ENCODE assay signal across 8 mouse cellular contexts in the genomic region with DNA sequence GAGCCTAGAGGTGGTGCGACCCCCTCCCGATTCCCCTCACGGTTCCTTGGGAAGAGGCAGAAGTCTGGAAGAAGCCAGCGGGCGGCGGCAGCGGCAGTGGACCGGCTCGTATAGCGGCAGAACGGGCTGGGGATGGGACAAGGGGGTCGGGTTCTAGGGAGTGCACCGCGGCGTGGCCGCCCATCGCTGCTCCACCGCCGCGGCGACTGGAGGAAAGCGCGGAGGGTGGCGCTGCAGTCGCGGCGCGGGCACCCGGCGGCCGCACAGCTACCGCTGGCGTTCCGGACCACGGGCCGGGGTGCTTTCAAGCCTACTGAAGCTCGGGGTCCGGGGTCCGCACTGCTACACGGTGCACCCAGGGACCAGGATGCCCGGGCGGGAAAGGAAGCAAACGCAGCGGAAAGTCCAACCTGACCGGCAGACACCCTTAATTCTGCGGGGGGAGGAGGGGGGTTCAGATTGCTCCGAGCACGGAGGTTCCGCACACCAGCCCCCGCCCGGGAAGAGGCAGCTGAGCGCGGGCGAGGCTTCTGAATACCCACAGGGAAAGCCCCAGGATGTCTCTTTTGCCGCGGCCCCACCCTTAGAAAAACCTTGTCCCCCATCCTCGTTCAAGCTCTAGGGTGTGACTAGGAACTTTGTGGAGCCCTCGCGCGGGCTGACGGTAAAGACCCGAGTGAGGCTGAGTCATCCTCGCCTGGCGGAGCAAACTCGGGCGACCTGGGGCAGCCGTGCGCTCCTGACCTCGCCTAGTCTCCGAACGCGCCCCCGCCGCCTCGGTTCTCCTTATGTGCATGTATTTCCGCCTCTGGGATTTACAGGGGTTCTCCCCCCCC. TPM values are rescaled to one million over a fixed set of nuclear protein-coding genes. Genes with fewer than 3 reads are reported as not detected.
DNase-seq lines count a peak whose midpoint lies in the region; ATAC-seq and TF ChIP-seq lines count a peak whose summit lies in the region.

No protein-coding gene starts in this region.

- no peaks in the 10 kb centered on the region for H3K36me3 ChIP-seq in heart, embryonic 10.5 days
- no peaks in the 10 kb centered on the region for H3K36me3 ChIP-seq in midbrain, embryonic 13.5 days
- no peaks in the 10 kb centered on the region for H3K36me3 ChIP-seq in thymus, adult 2 months (ENCODE audit: control insufficient read depth, insufficient read depth, low read length)

- H3K4me3 ChIP-seq in heart, embryonic 10.5 days: peak overlapping the region; percentile 82
- H3K4me3 ChIP-seq in midbrain, embryonic 13.5 days (replicated peaks): peak overlapping the region; percentile 67
- no peak overlapping the region for H3K4me3 ChIP-seq in thymus, adult 2 months (ENCODE audit: control insufficient read depth, insufficient read depth, low read length)

- peaks cover 88% of the 10 kb centered on the region for H3K27me3 ChIP-seq in heart, embryonic 10.5 days (ENCODE audit: insufficient read depth, poor library complexity, severe bottlenecking)
- H3K27me3 ChIP-seq in midbrain, embryonic 13.5 days: peaks cover 61% of the 10 kb centered on the region
- peaks cover 8% of the 10 kb centered on the region; the same call in 1 of the 2 replicates for H3K27me3 ChIP-seq in thymus, adult 2 months (ENCODE audit: control insufficient read depth, insufficient read depth, low read length)

- WGBS in heart, embryonic 10.5 days: under 1% methylated on average over 76 of the region's 76 CpGs
- 0% methylated on average over 76 of the region's 76 CpGs for WGBS in midbrain, embryonic 13.5 days
- WGBS in thymus, adult 2 months: 2% methylated on average over 76 of the region's 76 CpGs

- no peak for TF ChIP-seq POLR2A in thymus, adult 2 months (IDR thresholded peaks at IDR 0.05; ENCODE audit: control insufficient read depth, extremely low read depth, insufficient read depth, low read length, poor library complexity)

- TF ChIP-seq CTCF in thymus, adult 2 months (IDR thresholded peaks at IDR 0.05; ENCODE audit: borderline replicate concordance, control insufficient read depth, extremely low read depth, insufficient read depth, low read length, poor library complexity): no peak

- peak; percentile 33 for DNase-seq in ovary, postnatal 36 days (ENCODE audit: low spot score)
- no peak for DNase-seq in ovary, postnatal 10 days (ENCODE audit: low spot score)
- DNase-seq in cerebellum, postnatal 25 days: peak; percentile 75
- DNase-seq in heart, embryonic 10.5 days (ENCODE audit: low spot score): peak; percentile 80
- DNase-seq in layer of hippocampus, postnatal 14 days (ENCODE audit: low spot score in 2 of 2): peak; percentile 56 to 62
- peak; percentile 32 for DNase-seq in testis, postnatal 14 days (ENCODE audit: low spot score)
- DNase-seq in thymus, adult 2 months: no peak

- ATAC-seq in midbrain, embryonic 13.5 days: peak; percentile 73

- no peaks in the 10 kb centered on the region for H3K9me3 ChIP-seq in heart, embryonic 10.5 days
- no peaks in the 10 kb centered on the region for H3K9me3 ChIP-seq in midbrain, embryonic 13.5 days

- H3K4me2 ChIP-seq in midbrain, embryonic 13.5 days (replicated peaks): peak overlapping the region; percentile 99

- peak overlapping the region; percentile 83 for H3K9ac ChIP-seq in midbrain, embryonic 13.5 days (replicated peaks)

- peaks cover 28% of the 10 kb centered on the region for H3K4me1 ChIP-seq in heart, embryonic 10.5 days
- H3K4me1 ChIP-seq in midbrain, embryonic 13.5 days (replicated peaks): peaks cover 33% of the 10 kb centered on the region
- no peaks in the 10 kb centered on the region for H3K4me1 ChIP-seq in thymus, adult 2 months (replicated peaks; ENCODE audit: control insufficient read depth, insufficient read depth, low read length)

- H3K27ac ChIP-seq in heart, embryonic 10.5 days: peak overlapping the region; percentile 85
- H3K27ac ChIP-seq in midbrain, embryonic 13.5 days: peak overlapping the region; percentile 86
- no peak overlapping the region for H3K27ac ChIP-seq in thymus, adult 2 months (ENCODE audit: control insufficient read depth, insufficient read depth, low read length)

RNA-seq across cellular contexts. Expression of gene Cacna2d3, which starts 0.9 kb away (rescaled TPM):
- polyA plus RNA-seq in heart, embryonic 10.5 days (2016; fragmentation: Nextera tagmentation; extraction: Ambion mirVana): 1.1 and 1.3 TPM in 2 replicates
- 100 to 1,000 TPM; 115 to 117 TPM for total RNA-seq in layer of hippocampus, postnatal 14 days (2021)
- 28.6 and 35.6 TPM in 2 replicates for polyA plus RNA-seq in midbrain, embryonic 13.5 days (2015; fragmentation: Nextera tagmentation; extraction: Ambion mirVana)
- 0.08 and 0.19 TPM in 2 replicates for polyA plus RNA-seq in thymus, adult 2 months (2012; rRNA removed)

Comparison
In these comparisons a context has a peak if more than half of its experiments do, and no peak if none do; other contexts are left out.
1. DNase-seq: peak in ovary, postnatal 36 days (single experiment), cerebellum, postnatal 25 days (2 of 2), heart, embryonic 10.5 days (single experiment), layer of hippocampus, postnatal 14 days (2 of 2) and testis, postnatal 14 days (single experiment); none in ovary, postnatal 10 days (single experiment) and thymus, adult 2 months (single experiment).
2. RNA of gene Cacna2d3, which starts 0.9 kb away (polyA plus RNA-seq): 28.6 to 35.6 TPM in midbrain, embryonic 13.5 days; 1.1 to 1.3 TPM in heart, embryonic 10.5 days and 0.08 to 0.19 TPM in thymus, adult 2 months; every median in the first group is over 10 times any median in the second.